Mouse (Mus musculus): ENCODE data around the gene Keap1.
A peak's percentile ranks its signal among the peaks of the same experiment; 100 is the strongest.
"Not testable (repeated sequence)": the region's sequence is repeated elsewhere in the genome, so short reads cannot be mapped to it uniquely, and the experiment has no call there.

Gene Keap1

GRCm38 (mm10) chr9:21238733-21239464, at the start of gene Keap1:
Gene Keap1, minus strand, starts transcription at chr9:21239361.
- DNase-seq (ENCODE audit: low spot score), result peak; percentile 68

- no peak for DNase-seq (ENCODE audit: low spot score)
These were observed 49.5 kb upstream of the Keap1 start for GRCm38 (mm10) chr9:21288404-21289336.

- peak; percentile 90 for DNase-seq (ENCODE audit: low spot score)
These were observed 48.6 kb upstream of the Keap1 start, which contains the start of gene Kri1 for GRCm38 (mm10) chr9:21287571-21288402. Gene Kri1, minus strand, starts transcription at chr9:21287969.

GRCm38 (mm10) chr9:21286753-21287152, 47.6 kb upstream of the Keap1 start:
- DNase-seq (ENCODE audit: low spot score), result no peak

GRCm38 (mm10) chr9:21283994-21284393, 44.8 kb upstream of the Keap1 start:
- DNase-seq (ENCODE audit: low spot score), result no peak

GRCm38 (mm10) chr9:21283591-21283990, 44.4 kb upstream of the Keap1 start:
- no peak for DNase-seq (ENCODE audit: low spot score)

GRCm38 (mm10) chr9:21277776-21278175, 38.6 kb upstream of the Keap1 start:
- DNase-seq (ENCODE audit: low spot score), result no peak

- DNase-seq (ENCODE audit: low spot score), result no peak
These were observed 37.1 kb upstream of the Keap1 start for GRCm38 (mm10) chr9:21276307-21276706.

- no peak for DNase-seq (ENCODE audit: low spot score)
These were observed 36.6 kb upstream of the Keap1 start for GRCm38 (mm10) chr9:21275727-21276126.

- no peak for DNase-seq (ENCODE audit: low spot score)
These were observed 36.0 kb upstream of the Keap1 start for GRCm38 (mm10) chr9:21275013-21275710.

- DNase-seq (ENCODE audit: low spot score), result no peak
These were observed 35.2 kb upstream of the Keap1 start for GRCm38 (mm10) chr9:21274336-21274735.

- no peak for DNase-seq (ENCODE audit: low spot score)
These were observed 34.5 kb upstream of the Keap1 start for GRCm38 (mm10) chr9:21273520-21274228.

- DNase-seq (ENCODE audit: low spot score), result no peak
These were observed 33.9 kb upstream of the Keap1 start for GRCm38 (mm10) chr9:21273094-21273493.

GRCm38 (mm10) chr9:21272391-21272790, 33.2 kb upstream of the Keap1 start:
- no peak for DNase-seq (ENCODE audit: low spot score)

- not testable (repeated sequence) for DNase-seq (ENCODE audit: low spot score)
These were observed 30.4 kb upstream of the Keap1 start for GRCm38 (mm10) chr9:21269590-21269989.

GRCm38 (mm10) chr9:21268305-21268704, 29.1 kb upstream of the Keap1 start:
- DNase-seq (ENCODE audit: low spot score), result no peak

GRCm38 (mm10) chr9:21266889-21267288, 27.7 kb upstream of the Keap1 start:
- no peak for DNase-seq (ENCODE audit: low spot score)

- no peak for DNase-seq (ENCODE audit: low spot score)
These were observed 26.4 kb upstream of the Keap1 start for GRCm38 (mm10) chr9:21265611-21266010.

GRCm38 (mm10) chr9:21265000-21265561, 25.9 kb upstream of the Keap1 start, which contains the start of gene Atg4d:
Gene Atg4d, plus strand, starts transcription at chr9:21265293.
- DNase-seq (ENCODE audit: low spot score), result peak; percentile 93

GRCm38 (mm10) chr9:21264272-21264999, 25.3 kb upstream of the Keap1 start:
- no peak for DNase-seq (ENCODE audit: low spot score)

All from ovary, postnatal 10 days (tissue).